Mouse (Mus musculus): ENCODE measurements at regions not wholly inside any gene's neighbourhood (a gene's known extent, or its start where the extent isn't known, plus 50 kb on each side); places are given as distances from the start of the nearest gene placed in this dataset.

GRCm38 (mm10) chr15:15329796-15330195 is 1398.8 kb upstream of the Cdh9 start:
- Histone ChIP-seq H3K9ac (ENCODE audit: low read depth, low read length) (no peak overlapping the region), H3K79me2 (replicated peaks; ENCODE audit: control insufficient read depth, insufficient read depth, low read length) (no peaks in the 10 kb centered on the region), H3K36me3 (ENCODE audit: control insufficient read depth, insufficient read depth, low read length) (no peaks in the 10 kb centered on the region), H3K27me3 (ENCODE audit: control insufficient read depth, insufficient read depth, low read length) (no peaks in the 10 kb centered on the region), H3K4me1 (ENCODE audit: control insufficient read depth, insufficient read depth, low read length) (no peaks in the 10 kb centered on the region), H3K4me3 (no peak overlapping the region), H3K27ac (no peak overlapping the region)
- TF ChIP-seq EP300 (IDR thresholded peaks at IDR 0.05; ENCODE audit: insufficient read depth, low read depth, low read length) (no peak), CTCF (IDR thresholded peaks at IDR 0.05) (peak; percentile 22; the same call in 1 of the 2 replicates)
- intact Hi-C loops (cut with DNase I): no loop called here
- no peak for DNase-seq
- 33% methylated on average over 2 of the region's 2 CpGs for WGBS

- H3K27me3 ChIP-seq (ENCODE audit: control insufficient read depth, insufficient read depth, low read length): no peaks in the 10 kb centered on the region
- H3K9ac ChIP-seq (ENCODE audit: low read depth, low read length): no peak overlapping the region
- intact Hi-C loops (cut with DNase I): no loop called here
- no peaks in the 10 kb centered on the region for H3K36me3 ChIP-seq (ENCODE audit: control insufficient read depth, insufficient read depth, low read length)
- no peak overlapping the region for H3K27ac ChIP-seq
- DNase-seq: no peak
- no peaks in the 10 kb centered on the region for H3K4me1 ChIP-seq (ENCODE audit: control insufficient read depth, insufficient read depth, low read length)
- no peaks in the 10 kb centered on the region for H3K79me2 ChIP-seq (replicated peaks; ENCODE audit: control insufficient read depth, insufficient read depth, low read length)
- no peak overlapping the region for H3K4me3 ChIP-seq
- TF ChIP-seq EP300 (IDR thresholded peaks at IDR 0.05; ENCODE audit: insufficient read depth, low read depth, low read length) (no peak), POLR2A (IDR thresholded peaks at IDR 0.05; ENCODE audit: insufficient read depth, low read depth, low read length) (no peak), CTCF (IDR thresholded peaks at IDR 0.05) (no peak)
Measured at GRCm38 (mm10) chr15:15331947-15332346, 1396.6 kb upstream of the Cdh9 start.

- intact Hi-C loops (cut with DNase I): no loop called here
- Histone ChIP-seq H3K79me2 (replicated peaks; ENCODE audit: control insufficient read depth, insufficient read depth, low read length) (no peaks in the 10 kb centered on the region), H3K36me3 (ENCODE audit: control insufficient read depth, insufficient read depth, low read length) (no peaks in the 10 kb centered on the region), H3K9ac (ENCODE audit: low read depth, low read length) (no peak overlapping the region), H3K4me1 (ENCODE audit: control insufficient read depth, insufficient read depth, low read length) (no peaks in the 10 kb centered on the region), H3K27me3 (ENCODE audit: control insufficient read depth, insufficient read depth, low read length) (no peaks in the 10 kb centered on the region), H3K4me3 (no peak overlapping the region), H3K27ac (no peak overlapping the region)
- no peak for TF ChIP-seq POLR2A (IDR thresholded peaks at IDR 0.05; ENCODE audit: insufficient read depth, low read depth, low read length)
- TF ChIP-seq CTCF (IDR thresholded peaks at IDR 0.05): no peak
- no peak for TF ChIP-seq EP300 (IDR thresholded peaks at IDR 0.05; ENCODE audit: insufficient read depth, low read depth, low read length)
- DNase-seq: no peak
- 44% methylated on average over 1 of the region's 1 CpGs for WGBS
Measured at GRCm38 (mm10) chr15:15361841-15362240, 1366.7 kb upstream of the Cdh9 start.

GRCm38 (mm10) chr15:15392300-15393022 is 1336.1 kb upstream of the Cdh9 start:
- Histone ChIP-seq H3K4me3 (no peak overlapping the region), H3K27ac (no peak overlapping the region), H3K4me1 (ENCODE audit: control insufficient read depth, insufficient read depth, low read length) (no peaks in the 10 kb centered on the region), H3K9ac (ENCODE audit: low read depth, low read length) (no peak overlapping the region), H3K79me2 (replicated peaks; ENCODE audit: control insufficient read depth, insufficient read depth, low read length) (no peaks in the 10 kb centered on the region), H3K36me3 (ENCODE audit: control insufficient read depth, insufficient read depth, low read length) (no peaks in the 10 kb centered on the region), H3K27me3 (ENCODE audit: control insufficient read depth, insufficient read depth, low read length) (no peaks in the 10 kb centered on the region)
- no peak for DNase-seq
- intact Hi-C loops (cut with DNase I): no loop called here
- TF ChIP-seq EP300 (IDR thresholded peaks at IDR 0.05; ENCODE audit: insufficient read depth, low read depth, low read length) (no peak), CTCF (IDR thresholded peaks at IDR 0.05) (no peak), POLR2A (IDR thresholded peaks at IDR 0.05; ENCODE audit: insufficient read depth, low read depth, low read length) (no peak)
- WGBS: 84% methylated on average over 7 of the region's 7 CpGs
